Mouse (Mus musculus) olfactory bulb, adult 2 months (tissue): ENCODE measurements at regions not wholly inside any gene's neighbourhood (a gene's known extent, or its start where the extent isn't known, plus 50 kb on each side); places are given as distances from the start of the nearest gene placed in this dataset.

Source experiments
- CTCF ChIP-seq: fragments of 200-500 bp; IDR thresholded peaks from 2 replicates; pipeline ENCODE4 v1.5.1; 2012; ENCODE audit warnings: low read depth, mild to moderate bottlenecking, low read length, moderate library complexity; ENCODE audit not compliant: insufficient read depth
- POLR2A ChIP-seq: fragments of 200-500 bp; IDR thresholded peaks from 2 replicates; pipeline ENCODE4 v1.6.1; 2012; ENCODE audit warnings: mild to moderate bottlenecking, low read depth, low read length, moderate library complexity; ENCODE audit not compliant: insufficient read depth

GRCm38 (mm10) chr1:183804295-183804694 is 208.8 kb upstream of the Dusp10 start:
- TF ChIP-seq CTCF (no peak), POLR2A (no peak)
